Mouse (Mus musculus): Measurements from ENCODE around the gene Lingo4. TPM values are rescaled to one million over a fixed set of nuclear protein-coding genes. Genes with fewer than 3 reads are reported as not detected.
A peak's percentile ranks its signal among the peaks of the same experiment; 100 is the strongest.

Gene Lingo4
- total and polyA plus RNA-seq, 3 experiments = not detected

GRCm38 (mm10) chr3:94442951-94443596 is 44.8 kb downstream of the Lingo4 start, which contains the start of gene Mrpl9:
Gene Mrpl9, plus strand, starts transcription at chr3:94443318.
- Histone ChIP-seq H3K27me3 (ENCODE audit: control insufficient read depth in 1 of 2, insufficient read depth in 2 of 2, low read length in 2 of 2) (peaks cover 1 to 6% of the 10 kb centered on the region in 2 experiments; a peak in 3 of 4 replicates), H3K36me3 (ENCODE audit: control insufficient read depth in 1 of 2, insufficient read depth in 2 of 2, low read length in 2 of 2) (peaks cover 11 to 15% of the 10 kb centered on the region in 2 experiments), H3K79me2 (ENCODE audit: control insufficient read depth, insufficient read depth, low read length, poor library complexity) (peaks cover 13% of the 10 kb centered on the region), H3K27ac (ENCODE audit: control insufficient read depth, low read depth, low read length) (peak within 1 kb of the TSS; percentile 46), H3K4me1 (ENCODE audit: control insufficient read depth in 1 of 2, insufficient read depth in 2 of 2, low read length in 2 of 2) (peaks cover 0 to 8% of the 10 kb centered on the region in 2 experiments; a peak in 2 of 4 replicates), H3K4me3 (ENCODE audit: control insufficient read depth in 1 of 2, insufficient read depth in 1 of 2, low read depth in 2 of 2, low read length in 2 of 2) (peak within 1 kb of the TSS; percentile 76 to 93), H3K9me3 (replicated peaks; ENCODE audit: insufficient read depth, low read length) (no peaks in the 10 kb centered on the region), H3K9ac (ENCODE audit: control insufficient read depth, low read depth, low read length, poor library complexity, severe bottlenecking) (peak within 1 kb of the TSS; percentile 84)
- peak; percentile 98 for DNase-seq (ENCODE audit: low read depth, low spot score)
- TF ChIP-seq MYC (IDR thresholded peaks at IDR 0.05; ENCODE audit: low read depth, low read length) (peak; percentile 71; the same call in 1 of the 2 replicates), USF1 (IDR thresholded peaks at IDR 0.05; ENCODE audit: low read depth, low read length) (no peak; the same call in 1 of the 2 replicates), KAT2A (conservative IDR thresholded peaks at IDR 0.05; ENCODE audit: low read depth, low read length) (peak; percentile 58; the same call in 1 of the 2 replicates), GATA1 (IDR thresholded peaks at IDR 0.05; ENCODE audit: low read depth, low read length) (peak; percentile 44; the same call in 1 of the 2 replicates), TAL1 (IDR thresholded peaks at IDR 0.05; ENCODE audit: low read length) (0 out of 2 replicates have a peak, but pooled peaks have one; percentile 26), TBP (IDR thresholded peaks at IDR 0.05; ENCODE audit: low read depth, low read length) (peak; percentile 91), ZKSCAN1 (IDR thresholded peaks at IDR 0.05; ENCODE audit: low read depth, low read length) (no peak; the same call in 1 of the 2 replicates), POLR2AphosphoS5 (IDR thresholded peaks at IDR 0.05; ENCODE audit: borderline replicate concordance, low read depth, low read length) (no peak), ETS1 (IDR thresholded peaks at IDR 0.05; ENCODE audit: low read depth, low read length) (no peak; the same call in 1 of the 2 replicates), HCFC1 (IDR thresholded peaks at IDR 0.05; ENCODE audit: low read depth, low read length) (peak; percentile 90), NELFE (IDR thresholded peaks at IDR 0.05; ENCODE audit: low read depth, low read length) (peak; percentile 98), UBTF (IDR thresholded peaks at IDR 0.05; ENCODE audit: borderline replicate concordance, insufficient read depth, low read depth, low read length) (no peak), ELF1 (IDR thresholded peaks at IDR 0.05; ENCODE audit: low read depth, low read length) (peak; percentile 87), BHLHE40 (IDR thresholded peaks at IDR 0.05; ENCODE audit: borderline replicate concordance, low read depth, low read length) (no peak), CTCF (IDR thresholded peaks at IDR 0.05 in 2 of 3, conservative IDR thresholded peaks at IDR 0.05 in 1 of 3; ENCODE audit: control insufficient read depth in 1 of 3, insufficient read depth in 1 of 3, low read depth in 2 of 3, low read length in 3 of 3, poor library complexity in 1 of 3, severe bottlenecking in 1 of 3) (no peak), CHD2 (IDR thresholded peaks at IDR 0.05; ENCODE audit: low read length) (no peak), ZNF384 (IDR thresholded peaks at IDR 0.05; ENCODE audit: low read depth, low read length) (peak; percentile 98), MXI1 (IDR thresholded peaks at IDR 0.05; ENCODE audit: low read depth, low read length) (peak; percentile 83), JUND (IDR thresholded peaks at IDR 0.05; ENCODE audit: low read depth, low read length) (no peak), E2F4 (IDR thresholded peaks at IDR 0.05; ENCODE audit: borderline replicate concordance, low read depth, low read length) (no peak), ZMIZ1 (IDR thresholded peaks at IDR 0.05; ENCODE audit: low read depth, low read length) (peak; percentile 71; the same call in 1 of the 2 replicates), GABPA (IDR thresholded peaks at IDR 0.05; ENCODE audit: low read depth, low read length) (no peak), SIN3A (IDR thresholded peaks at IDR 0.05; ENCODE audit: low read length) (peak; percentile 85), RCOR1 (IDR thresholded peaks at IDR 0.05; ENCODE audit: low read depth, low read length) (no peak), RAD21 (IDR thresholded peaks at IDR 0.05; ENCODE audit: low read depth, low read length) (no peak), MEF2A (IDR thresholded peaks at IDR 0.05; ENCODE audit: extremely low read depth, insufficient replicate concordance, low read depth, low read length, poor library complexity, severe bottlenecking) (no peak), CHD1 (IDR thresholded peaks at IDR 0.05; ENCODE audit: low read depth, low read length) (no peak; the same call in 1 of the 2 replicates), POLR2A (IDR thresholded peaks at IDR 0.05; ENCODE audit: control insufficient read depth in 1 of 2, insufficient read depth in 1 of 2, low read depth in 1 of 2, low read length in 2 of 2, poor library complexity in 1 of 2) (peak; percentile 93 to 99), EP300 (IDR thresholded peaks at IDR 0.05; ENCODE audit: low read depth in 1 of 2, low read length in 2 of 2) (no peak; a peak in 1 of 4 replicates), SMC3 (IDR thresholded peaks at IDR 0.05; ENCODE audit: low read depth, low read length) (0 out of 2 replicates have a peak, but pooled peaks have one; percentile 3), POLR2AphosphoS2 (IDR thresholded peaks at IDR 0.05; ENCODE audit: low read length) (peak; percentile 90), TCF12 (IDR thresholded peaks at IDR 0.05; ENCODE audit: low read depth, low read length) (peak; percentile 81), NRF1 (IDR thresholded peaks at IDR 0.05; ENCODE audit: insufficient read depth, low read depth, low read length, poor library complexity, severe bottlenecking) (peak; percentile 92), USF2 (IDR thresholded peaks at IDR 0.05; ENCODE audit: borderline replicate concordance in 1 of 2, insufficient read depth in 1 of 2, low read depth in 1 of 2, low read length in 2 of 2) (no peak), MYB (IDR thresholded peaks at IDR 0.05; ENCODE audit: low read depth, low read length) (no peak)
